Mouse (Mus musculus) neural tube, embryonic 15.5 days (tissue): ENCODE results near the gene Cars2. TPM values are rescaled to one million over a fixed set of nuclear protein-coding genes. Genes with fewer than 3 reads are reported as not detected.

Experiments used
- ATAC-seq: fragments of 200-750 bp; cut with Nextera tagmentation; 2 replicates; pipeline ENCODE4 v1.8.0; 2017; ENCODE audit warnings: mild to moderate bottlenecking, moderate TSS enrichment, moderate library complexity; ENCODE audit not compliant: low FRiP score
- H3K27ac ChIP-seq: fragments of 300-500 bp; sonication (generic); replicated peaks from 2 replicates; pipeline ENCODE4 v1.5.1; 2015; ENCODE audit warnings: mild to moderate bottlenecking, inconsistent platforms
- H3K27me3 ChIP-seq: fragments of 300-500 bp; sonication (generic); replicated peaks from 2 replicates; pipeline ENCODE4 v1.6.1; 2015; ENCODE audit warnings: inconsistent platforms
- H3K36me3 ChIP-seq: fragments of 300-500 bp; sonication (generic); 2 replicates; pipeline ENCODE4 v1.6.1; 2015; ENCODE audit warnings: inconsistent platforms
- H3K4me1 ChIP-seq: fragments of 300-500 bp; sonication (generic); 2 replicates; pipeline ENCODE4 v1.6.1; 2015; ENCODE audit warnings: inconsistent platforms
- H3K4me2 ChIP-seq: fragments of 300-500 bp; sonication (generic); 2 replicates; pipeline ENCODE4 v1.6.1; 2015; ENCODE audit warnings: inconsistent platforms, mild to moderate bottlenecking, moderate library complexity
- H3K4me3 ChIP-seq: fragments of 300-500 bp; sonication (generic); replicated peaks from 2 replicates; pipeline ENCODE4 v1.5.1; 2015; ENCODE audit warnings: mild to moderate bottlenecking, inconsistent platforms
- H3K9ac ChIP-seq: fragments of 300-500 bp; sonication (generic); replicated peaks from 2 replicates; pipeline ENCODE4 v1.6.1; 2015; ENCODE audit warnings: mild to moderate bottlenecking, inconsistent platforms
- H3K9me3 ChIP-seq: fragments of 300-500 bp; sonication (generic); replicated peaks from 2 replicates; pipeline ENCODE4 v1.6.1; 2016; ENCODE audit warnings: inconsistent platforms
- WGBS: fragments of 180-500 bp; shearing (Covaris S2); methylation state at CpG from one replicate; pipeline ENCODE4 v1.1.7; 2015; ENCODE audit warnings: mixed read lengths; 5-methylcytosine and 5-hydroxymethylcytosine counted together
- polyA plus RNA-seq: library from polyadenylated mRNA; unstranded; fragments of >200 nt; fragmentation: Nextera tagmentation; extraction: Ambion mirVana; gene quantifications from 2 replicates; pipeline ENCODE4 v1.2.1, GENCODE M21; 2015

Cars2 gene
- polyA plus RNA-seq, 1 experiment from 2014 or later, result 26.8 TPM

DNA sequence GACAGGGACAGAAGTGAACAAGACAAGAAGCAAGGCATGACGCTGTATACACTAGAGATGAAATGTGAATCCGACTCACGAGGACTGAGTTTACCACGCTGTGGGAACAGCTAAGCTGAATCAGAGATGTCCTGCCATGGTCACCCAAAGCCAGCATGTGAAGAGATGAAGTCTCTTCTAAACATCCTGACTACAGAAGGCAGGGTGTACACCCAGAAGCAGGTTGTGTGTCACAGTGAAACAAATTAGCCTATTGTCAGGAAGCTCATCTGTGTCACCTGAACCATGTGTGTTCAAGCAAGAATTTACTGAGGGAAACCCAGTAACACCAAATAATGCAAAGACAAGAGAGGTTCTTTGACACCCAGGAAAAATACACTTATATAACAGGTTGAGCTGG lies 85.0 kb downstream of the Cars2 start:
- 97% methylated on average over 4 of the region's 4 CpGs for WGBS
- 0 out of 2 replicates have a peak, but pooled peaks cover under 1% of the 10 kb centered on the region for H3K4me1 ChIP-seq
- no peak overlapping the region for H3K4me3 ChIP-seq
- no peak for ATAC-seq
- H3K9me3 ChIP-seq, result no peaks in the 10 kb centered on the region
- no peak overlapping the region for H3K27ac ChIP-seq
- H3K9ac ChIP-seq, result no peak overlapping the region
- H3K27me3 ChIP-seq, result no peaks in the 10 kb centered on the region
- H3K36me3 ChIP-seq, result no peaks in the 10 kb centered on the region
- no peak overlapping the region for H3K4me2 ChIP-seq

GRCm38 (mm10) chr8:11464707-11464964 lies 85.9 kb downstream of the Cars2 start:
- Histone ChIP-seq H3K36me3 (no peaks in the 10 kb centered on the region), H3K9ac (no peak overlapping the region), H3K4me3 (no peak overlapping the region), H3K4me2 (no peak overlapping the region), H3K27ac (no peak overlapping the region), H3K9me3 (no peaks in the 10 kb centered on the region), H3K4me1 (0 out of 2 replicates have a peak, but pooled peaks cover 2% of the 10 kb centered on the region), H3K27me3 (no peaks in the 10 kb centered on the region)
- no peak for ATAC-seq
- WGBS, result 85% methylated on average over 3 of the region's 3 CpGs

Other genes starting within 250 kb of the Cars2 start
- gene Col4a2, start 238.0 kb downstream of the Cars2 start, polyA plus RNA-seq, result 35.4 and 43.7 TPM in 2 replicates
- 79.3 and 96.2 TPM in 2 replicates for gene Col4a1, start 238.0 kb downstream of the Cars2 start, polyA plus RNA-seq
- gene Rab20, start 72.1 kb downstream of the Cars2 start, polyA plus RNA-seq, result 1.00 and 3.0 TPM in 2 replicates
- 149 and 154 TPM in 2 replicates for gene Naxd, start 53.3 kb downstream of the Cars2 start, polyA plus RNA-seq
- 43.0 and 44.7 TPM in 2 replicates for gene Ing1, start 4.8 kb upstream of the Cars2 start, polyA plus RNA-seq
- gene Ankrd10, start 85.0 kb upstream of the Cars2 start, polyA plus RNA-seq, result 74.6 and 76.6 TPM in 2 replicates
- not detected in 2 replicates for gene 1700016D06Rik, start 150.3 kb upstream of the Cars2 start, polyA plus RNA-seq
- 54.4 and 62.3 TPM in 2 replicates for gene Arhgef7, start 176.9 kb upstream of the Cars2 start, polyA plus RNA-seq